Mouse (Mus musculus) CD4-positive, CD25-positive, alpha-beta regulatory T cell, adult 4 months (primary cell): ENCODE measurements around the gene Gart. TPM values are rescaled to one million over a fixed set of nuclear protein-coding genes. Genes with fewer than 3 reads are reported as not detected.
"Not testable (repeated sequence)": the region's sequence is repeated elsewhere in the genome, so short reads cannot be mapped to it uniquely, and the experiment has no call there.

Experiments
- ATAC-seq: one replicate; pipeline ENCODE4 v1.8.0; 2017
- polyA plus RNA-seq, 2 experiments: library from polyadenylated mRNA; unstranded; fragments of 100-300 nt; shearing (Covaris generic); gene quantifications; one replicate each; pipeline ENCODE4 v1.2.1; 2017

The Gart gene
- polyA plus RNA-seq, 2 experiments from 2014 or later: 60.1 to 96.6 TPM

- peak; percentile 84 for ATAC-seq
These were observed 888 bp upstream of the Gart start, which contains the start of gene Son for GRCm38 (mm10) chr16:91647461-91648219. Gene Son, plus strand, starts transcription at chr16:91647506.

- peak; percentile 13 for ATAC-seq
These were observed 653 bp downstream of the Gart start for GRCm38 (mm10) chr16:91645995-91646602.

GRCm38 (mm10) chr16:91645420-91645819 lies 1.3 kb downstream of the Gart start:
- not testable (repeated sequence) for ATAC-seq

- no peak for ATAC-seq
These were observed 1.9 kb downstream of the Gart start for GRCm38 (mm10) chr16:91644901-91645300.

GRCm38 (mm10) chr16:91640171-91640570 lies 6.6 kb downstream of the Gart start:
- no peak for ATAC-seq

- ATAC-seq: no peak
These were observed 7.1 kb downstream of the Gart start for GRCm38 (mm10) chr16:91639636-91640035.

- no peak for ATAC-seq
These were observed 7.6 kb downstream of the Gart start for GRCm38 (mm10) chr16:91639161-91639560.

- ATAC-seq: no peak
These were observed 13.1 kb downstream of the Gart start for GRCm38 (mm10) chr16:91633641-91634040.

GRCm38 (mm10) chr16:91632940-91633339 lies 13.8 kb downstream of the Gart start:
- ATAC-seq: no peak

GRCm38 (mm10) chr16:91632439-91632838 lies 14.3 kb downstream of the Gart start:
- ATAC-seq: no peak

- no peak for ATAC-seq
These were observed 16.2 kb downstream of the Gart start for GRCm38 (mm10) chr16:91630584-91630983.

GRCm38 (mm10) chr16:91629749-91630148 lies 17.0 kb downstream of the Gart start:
- ATAC-seq: no peak

GRCm38 (mm10) chr16:91628673-91629072 lies 18.1 kb downstream of the Gart start:
- no peak for ATAC-seq

GRCm38 (mm10) chr16:91627831-91628230 lies 18.9 kb downstream of the Gart start:
- no peak for ATAC-seq

GRCm38 (mm10) chr16:91623074-91623473 lies 23.7 kb downstream of the Gart start:
- no peak for ATAC-seq

GRCm38 (mm10) chr16:91620991-91621390 lies 25.8 kb downstream of the Gart start:
- no peak for ATAC-seq

GRCm38 (mm10) chr16:91620185-91620584 lies 26.6 kb downstream of the Gart start:
- no peak for ATAC-seq

- ATAC-seq: peak; percentile 98
These were observed 27.9 kb downstream of the Gart start, which contains the start of gene Dnajc28 for GRCm38 (mm10) chr16:91618511-91619501. Gene Dnajc28, minus strand, starts transcription at chr16:91619026.

GRCm38 (mm10) chr16:91614552-91614951 lies 32.2 kb downstream of the Gart start:
- no peak for ATAC-seq

GRCm38 (mm10) chr16:91612525-91612924 lies 34.2 kb downstream of the Gart start:
- no peak for ATAC-seq

- no peak for ATAC-seq
These were observed 35.5 kb downstream of the Gart start for GRCm38 (mm10) chr16:91611248-91611647.

- no peak for ATAC-seq
These were observed 37.1 kb downstream of the Gart start for GRCm38 (mm10) chr16:91609501-91610245.
